Mouse (Mus musculus): ENCODE results near the gene Wrap73. TPM values are rescaled to one million over a fixed set of nuclear protein-coding genes. Genes with fewer than 3 reads are reported as not detected.

The Wrap73 gene
- polyA plus RNA-seq (2015; fragmentation: Illumina TruSeq; extraction: RNeasy Lipid Tissue Mini Kit (QIAGEN cat#74804); ENCODE audit: low read depth, low replicate concordance) = 30.0 TPM

GRCm38 (mm10) chr4:154142211-154143040, at the start of gene Wrap73:
Gene Wrap73 (plus strand): TSS chr4:154142372.

GRCm38 (mm10) chr4:154140182-154140212, 2.2 kb upstream of the Wrap73 start, which contains the start of gene Trp73:
Gene Trp73 (minus strand): TSS chr4:154140208.

GRCm38 (mm10) chr4:154160538-154161390, 18.6 kb downstream of the Wrap73 start, which contains the start of gene Tprgl:
Gene Tprgl (minus strand): TSS chr4:154160666.

DNA sequence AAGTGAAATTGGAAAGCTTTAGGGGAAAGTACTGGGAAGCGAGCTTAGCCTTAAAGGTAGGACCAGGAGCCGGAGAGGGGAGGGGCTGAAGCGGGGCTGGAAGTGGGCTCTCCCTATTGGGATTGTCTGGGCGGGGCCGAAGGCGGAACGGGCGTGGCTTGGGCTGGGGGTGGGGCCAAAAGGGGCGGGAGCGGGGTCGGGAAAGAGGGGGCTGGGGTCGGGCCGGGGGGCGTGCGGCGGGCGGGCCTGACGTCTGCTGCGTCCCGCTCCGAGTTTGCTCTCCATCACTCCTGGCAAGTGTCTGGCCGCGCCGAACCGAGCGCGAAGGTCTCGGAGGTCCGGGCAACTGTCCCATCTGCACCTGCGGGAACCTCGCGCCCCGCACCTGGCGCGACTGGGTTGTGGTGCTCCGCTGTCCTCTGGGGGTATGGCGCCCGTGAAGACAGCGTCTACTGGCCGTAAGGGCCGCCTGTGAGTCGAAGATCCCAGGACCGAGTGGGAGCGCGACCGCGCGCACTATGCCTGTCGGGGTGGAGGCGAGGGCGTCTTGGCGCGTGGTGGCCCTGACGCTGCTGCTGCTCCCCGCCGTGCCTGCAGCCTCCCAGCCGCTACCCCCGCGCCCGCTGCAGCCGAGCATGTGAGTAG, 28.5 kb downstream of the Wrap73 start, which contains the start of gene Megf6:
Gene Megf6, plus strand, starts transcription at position 225 of the 645 bp plus-strand sequence.

Other genes with a start within 250 kb of the Wrap73 start
- gene A430005L14Rik, start 185.1 kb upstream of the Wrap73 start, polyA plus RNA-seq (2015; fragmentation: Illumina TruSeq; extraction: RNeasy Lipid Tissue Mini Kit (QIAGEN cat#74804); ENCODE audit: low read depth, low replicate concordance) = 38.3 TPM
- 13.8 TPM for gene Dffb, start 167.2 kb upstream of the Wrap73 start, polyA plus RNA-seq (2015; fragmentation: Illumina TruSeq; extraction: RNeasy Lipid Tissue Mini Kit (QIAGEN cat#74804); ENCODE audit: low read depth, low replicate concordance)
- gene Cep104, start 167.2 kb upstream of the Wrap73 start, polyA plus RNA-seq (2015; fragmentation: Illumina TruSeq; extraction: RNeasy Lipid Tissue Mini Kit (QIAGEN cat#74804); ENCODE audit: low read depth, low replicate concordance) = 19.4 TPM
- gene Lrrc47, start 130.6 kb upstream of the Wrap73 start, polyA plus RNA-seq (2015; fragmentation: Illumina TruSeq; extraction: RNeasy Lipid Tissue Mini Kit (QIAGEN cat#74804); ENCODE audit: low read depth, low replicate concordance) = 30.7 TPM
- gene Smim1, start 116.1 kb upstream of the Wrap73 start, polyA plus RNA-seq (2015; fragmentation: Illumina TruSeq; extraction: RNeasy Lipid Tissue Mini Kit (QIAGEN cat#74804); ENCODE audit: low read depth, low replicate concordance) = 23.3 TPM
- gene Ccdc27, start 99.7 kb upstream of the Wrap73 start, polyA plus RNA-seq (2015; fragmentation: Illumina TruSeq; extraction: RNeasy Lipid Tissue Mini Kit (QIAGEN cat#74804); ENCODE audit: low read depth, low replicate concordance) = not detected
- 0.73 TPM for gene Trp73, start 2.2 kb upstream of the Wrap73 start, polyA plus RNA-seq (2015; fragmentation: Illumina TruSeq; extraction: RNeasy Lipid Tissue Mini Kit (QIAGEN cat#74804); ENCODE audit: low read depth, low replicate concordance)
- 247 TPM for gene Tprgl, start 18.3 kb downstream of the Wrap73 start, polyA plus RNA-seq (2015; fragmentation: Illumina TruSeq; extraction: RNeasy Lipid Tissue Mini Kit (QIAGEN cat#74804); ENCODE audit: low read depth, low replicate concordance)
- 1.6 TPM for gene Megf6, start 28.4 kb downstream of the Wrap73 start, polyA plus RNA-seq (2015; fragmentation: Illumina TruSeq; extraction: RNeasy Lipid Tissue Mini Kit (QIAGEN cat#74804); ENCODE audit: low read depth, low replicate concordance)
- gene Arhgef16, start 159.3 kb downstream of the Wrap73 start, polyA plus RNA-seq (2015; fragmentation: Illumina TruSeq; extraction: RNeasy Lipid Tissue Mini Kit (QIAGEN cat#74804); ENCODE audit: low read depth, low replicate concordance) = 0.74 TPM
- gene B230104I21Rik, start 193.8 kb downstream of the Wrap73 start, polyA plus RNA-seq (2015; fragmentation: Illumina TruSeq; extraction: RNeasy Lipid Tissue Mini Kit (QIAGEN cat#74804); ENCODE audit: low read depth, low replicate concordance) = not detected